Mouse (Mus musculus) kidney, embryonic 16.5 days (tissue): ENCODE results near the gene Gm9972. TPM values are rescaled to one million over a fixed set of nuclear protein-coding genes. Genes with fewer than 3 reads are reported as not detected.

Source experiments
- ATAC-seq: fragments of 200-750 bp; cut with Nextera tagmentation; 2 replicates; pipeline ENCODE4 v1.8.0; 2017; ENCODE audit warnings: moderate TSS enrichment; ENCODE audit not compliant: low FRiP score, low TSS enrichment
- H3K27ac ChIP-seq: fragments of 300-500 bp; sonication (generic); 2 replicates; pipeline ENCODE4 v1.5.1; 2014; ENCODE audit warnings: low read length
- H3K27me3 ChIP-seq: fragments of 300-500 bp; sonication (generic); 2 replicates; pipeline ENCODE4 v1.6.1; 2014; ENCODE audit warnings: low read length, control low read depth, mixed read lengths; ENCODE audit not compliant: insufficient read depth
- H3K36me3 ChIP-seq: fragments of 300-500 bp; sonication (generic); 2 replicates; pipeline ENCODE4 v1.6.1; 2014; ENCODE audit warnings: low read length, control low read depth, mixed read lengths; ENCODE audit not compliant: insufficient read depth
- H3K4me1 ChIP-seq: fragments of 300-500 bp; sonication (generic); 2 replicates; pipeline ENCODE4 v1.6.1; 2014; ENCODE audit warnings: low read length, control low read depth, mixed read lengths; ENCODE audit not compliant: insufficient read depth
- H3K4me2 ChIP-seq: fragments of 300-500 bp; sonication (generic); replicated peaks from 2 replicates; pipeline ENCODE4 v1.6.1; 2014; ENCODE audit warnings: low read depth, low read length
- H3K4me3 ChIP-seq: fragments of 300-500 bp; sonication (generic); 2 replicates; pipeline ENCODE4 v1.5.1; 2014; ENCODE audit warnings: mild to moderate bottlenecking, low read length
- H3K9ac ChIP-seq: fragments of 300-500 bp; sonication (generic); replicated peaks from 2 replicates; pipeline ENCODE4 v1.6.1; 2014; ENCODE audit warnings: low read length
- H3K9me3 ChIP-seq: fragments of 300-500 bp; sonication (generic); 2 replicates; pipeline ENCODE4 v1.6.1; 2016; ENCODE audit warnings: low read length, control low read depth
- WGBS: fragments of 180-500 bp; shearing (Covaris S2); extraction: QIAGEN DNeasy Blood & Tissue Kit; methylation state at CpG from one replicate; pipeline ENCODE4 v1.1.7; 2014; 5-methylcytosine and 5-hydroxymethylcytosine counted together
- polyA plus RNA-seq: library from polyadenylated mRNA; unstranded; fragments of >200 nt; fragmentation: Nextera tagmentation; extraction: Ambion mirVana; gene quantifications from 2 replicates; pipeline ENCODE4 v1.2.1, GENCODE M21; 2015

Gm9972 gene
- polyA plus RNA-seq, 1 experiment from 2014 or later, result not detected

GRCm38 (mm10) chr11:43059437-43059970 lies 24.0 kb downstream of the Gm9972 start:
- Histone ChIP-seq H3K36me3 (no peaks in the 10 kb centered on the region), H3K4me3 (no peak overlapping the region), H3K27me3 (no peaks in the 10 kb centered on the region), H3K9ac (no peak overlapping the region), H3K4me1 (no peaks in the 10 kb centered on the region), H3K4me2 (no peak overlapping the region), H3K27ac (no peak overlapping the region), H3K9me3 (no peaks in the 10 kb centered on the region)
- no peak for ATAC-seq
- 38% methylated on average over 5 of the region's 5 CpGs for WGBS

- Histone ChIP-seq H3K4me2 (no peak overlapping the region), H3K36me3 (no peaks in the 10 kb centered on the region), H3K4me1 (no peaks in the 10 kb centered on the region), H3K9ac (no peak overlapping the region), H3K27ac (no peak overlapping the region), H3K9me3 (no peaks in the 10 kb centered on the region), H3K4me3 (no peak overlapping the region), H3K27me3 (no peaks in the 10 kb centered on the region)
- 65% methylated on average over 3 of the region's 3 CpGs for WGBS
- no peak for ATAC-seq
These were observed 26.7 kb downstream of the Gm9972 start for GRCm38 (mm10) chr11:43062286-43062685.

- no peak for ATAC-seq
- no peak overlapping the region for H3K4me3 ChIP-seq
- WGBS, result 67% methylated on average over 8 of the region's 8 CpGs
- H3K4me1 ChIP-seq, result no peaks in the 10 kb centered on the region
- no peak overlapping the region for H3K4me2 ChIP-seq
- H3K9ac ChIP-seq, result no peak overlapping the region
- H3K9me3 ChIP-seq, result no peaks in the 10 kb centered on the region
- no peak overlapping the region for H3K27ac ChIP-seq
- no peaks in the 10 kb centered on the region for H3K36me3 ChIP-seq
- H3K27me3 ChIP-seq, result no peaks in the 10 kb centered on the region
These were observed 50.9 kb downstream of the Gm9972 start for GRCm38 (mm10) chr11:43086309-43087050.

Other genes starting within 250 kb of the Gm9972 start
- gene Atp10b, start 114.1 kb downstream of the Gm9972 start, polyA plus RNA-seq, result 0.90 and 1.1 TPM in 2 replicates